Mouse (Mus musculus) cortical plate, adult 2 months (tissue): ENCODE data around the gene Sema5a. TPM values are rescaled to one million over a fixed set of nuclear protein-coding genes. Genes with fewer than 3 reads are reported as not detected.

Source experiments
- H3K27ac ChIP-seq: fragments of 200-500 bp; 2 replicates; pipeline ENCODE4 v1.5.1; 2012; ENCODE audit warnings: low read length, control low read depth, inconsistent platforms; ENCODE audit not compliant: insufficient read depth
- H3K4me1 ChIP-seq: fragments of 200-500 bp; 2 replicates; pipeline ENCODE4 v1.6.1; 2011; ENCODE audit warnings: low read length; ENCODE audit not compliant: control insufficient read depth, insufficient read depth
- H3K4me3 ChIP-seq: fragments of 200-500 bp; 2 replicates; pipeline ENCODE4 v1.5.1; 2011; ENCODE audit warnings: mild to moderate bottlenecking, low read length, control low read depth; ENCODE audit not compliant: insufficient read depth
- CTCF ChIP-seq: fragments of 200-500 bp; IDR thresholded peaks from 2 replicates; pipeline ENCODE4 v1.5.1; 2011; ENCODE audit warnings: mild to moderate bottlenecking, control low read depth, low read length; ENCODE audit not compliant: insufficient read depth; ENCODE audit errors: extremely low read depth
- POLR2A ChIP-seq: fragments of 200-500 bp; IDR thresholded peaks from 2 replicates; pipeline ENCODE4 v1.6.1; 2011; ENCODE audit warnings: mild to moderate bottlenecking, low read length, control low read depth; ENCODE audit not compliant: insufficient read depth; ENCODE audit errors: extremely low read depth
- polyA plus RNA-seq: library from polyadenylated mRNA; depleted of rRNA; stranded (reverse); fragments of >200 nt; gene quantifications from 2 replicates; pipeline ENCODE4 v1.2.3, GENCODE M21; 2012

Sema5a gene
- polyA plus RNA-seq, 1 experiment = 7.8 TPM

DNA sequence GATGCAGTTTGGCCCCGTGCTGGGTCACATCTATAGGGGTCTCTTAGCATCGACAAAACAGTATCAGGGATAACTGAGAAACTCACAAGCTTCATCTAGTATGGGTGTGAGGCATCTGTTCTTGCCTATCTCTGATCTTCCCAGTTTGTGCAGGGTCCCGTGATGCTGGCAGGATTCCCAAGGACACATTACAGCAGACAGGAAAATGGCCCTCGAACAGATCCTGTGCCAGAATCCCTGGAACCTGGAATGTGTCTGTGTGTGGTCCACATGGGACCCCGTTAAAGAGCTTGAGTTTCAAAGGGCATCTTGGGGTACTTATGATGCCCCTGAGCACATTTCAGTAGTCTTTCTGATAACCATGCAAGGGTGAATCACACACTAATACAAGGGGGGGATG lies 249.6 kb downstream of the Sema5a start:
- Histone ChIP-seq H3K27ac (no peak overlapping the region), H3K4me3 (no peak overlapping the region), H3K4me1 (no peaks in the 10 kb centered on the region)
- TF ChIP-seq CTCF (no peak), POLR2A (no peak)

DNA sequence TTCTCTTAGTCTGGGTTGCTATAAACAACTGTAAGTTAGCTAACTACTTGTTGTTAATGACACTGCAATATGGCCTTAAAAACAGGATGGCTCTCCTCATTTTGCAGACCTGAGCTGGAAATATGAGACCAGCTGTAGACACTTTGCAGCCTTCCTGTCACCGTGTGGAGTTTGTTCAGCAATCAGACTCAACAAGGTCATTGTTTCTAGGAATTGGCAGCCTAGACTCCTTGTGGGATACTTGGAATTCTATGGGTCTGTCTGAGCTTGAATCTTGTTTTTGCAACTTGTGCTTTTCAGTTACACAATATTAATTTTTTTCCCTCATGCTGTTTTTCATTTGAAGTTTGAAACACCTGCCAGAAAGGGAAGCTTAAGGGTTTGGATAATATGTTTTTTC lies 250.3 kb downstream of the Sema5a start:
- no peak for TF ChIP-seq CTCF
- no peak for TF ChIP-seq POLR2A
- Histone ChIP-seq H3K27ac (no peak overlapping the region), H3K4me1 (no peaks in the 10 kb centered on the region), H3K4me3 (no peak overlapping the region)

- TF ChIP-seq POLR2A = no peak
- TF ChIP-seq CTCF = no peak
These were observed 252.3 kb downstream of the Sema5a start for GRCm38 (mm10) chr15:32496880-32497279.

DNA sequence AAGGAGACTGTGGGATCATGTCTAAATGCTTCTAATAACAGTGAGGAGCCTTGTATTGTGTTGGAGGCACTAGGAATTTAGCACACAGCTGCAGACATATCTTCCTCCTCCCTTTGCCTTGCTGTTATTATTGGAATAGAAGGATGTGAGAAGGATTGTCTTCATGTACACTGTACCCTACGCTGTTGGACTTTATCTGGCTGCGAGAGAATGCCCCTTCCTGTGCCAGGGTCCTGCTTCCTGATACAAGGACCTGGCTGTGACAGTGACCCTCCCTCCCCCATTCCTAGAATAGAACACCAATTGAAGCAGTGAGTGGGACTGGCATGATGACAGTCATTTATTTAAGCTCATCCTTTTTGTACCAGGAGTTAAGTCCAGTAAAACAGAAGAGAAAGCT lies 261.3 kb downstream of the Sema5a start:
- peaks cover 2% of the 10 kb centered on the region for H3K4me1 ChIP-seq
- H3K4me3 ChIP-seq = no peak overlapping the region
- no peak overlapping the region for H3K27ac ChIP-seq
- TF ChIP-seq POLR2A = no peak
- no peak for TF ChIP-seq CTCF

More at GRCm38 (mm10) chr15:32496880-32497279, 252.3 kb downstream of the Sema5a start:
- Histone ChIP-seq H3K4me1 (no peaks in the 10 kb centered on the region), H3K4me3 (no peak overlapping the region), H3K27ac (no peak overlapping the region)

DNA sequence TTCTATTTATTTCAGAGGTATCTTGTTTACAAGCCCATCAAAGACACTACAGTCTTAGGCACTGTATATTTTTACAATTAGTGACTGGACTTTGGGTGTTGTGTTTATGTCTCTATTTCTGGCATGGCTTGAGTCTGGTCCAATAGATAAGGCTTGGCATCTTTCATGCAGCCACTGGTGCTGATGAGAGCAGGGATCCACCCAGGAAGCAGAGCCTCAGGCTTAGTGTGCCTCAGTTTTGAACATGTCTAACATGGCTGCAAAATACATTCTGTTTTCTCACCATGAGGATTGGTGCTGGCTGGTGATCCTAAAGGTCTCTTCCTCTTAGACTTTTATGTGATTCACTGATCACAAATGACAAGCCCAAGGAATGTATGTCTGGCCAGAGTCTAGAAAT lies 263.7 kb downstream of the Sema5a start:
- Histone ChIP-seq H3K4me3 (no peak overlapping the region), H3K4me1 (peaks cover 2% of the 10 kb centered on the region), H3K27ac (no peak overlapping the region)
- no peak for TF ChIP-seq CTCF
- TF ChIP-seq POLR2A = no peak

DNA sequence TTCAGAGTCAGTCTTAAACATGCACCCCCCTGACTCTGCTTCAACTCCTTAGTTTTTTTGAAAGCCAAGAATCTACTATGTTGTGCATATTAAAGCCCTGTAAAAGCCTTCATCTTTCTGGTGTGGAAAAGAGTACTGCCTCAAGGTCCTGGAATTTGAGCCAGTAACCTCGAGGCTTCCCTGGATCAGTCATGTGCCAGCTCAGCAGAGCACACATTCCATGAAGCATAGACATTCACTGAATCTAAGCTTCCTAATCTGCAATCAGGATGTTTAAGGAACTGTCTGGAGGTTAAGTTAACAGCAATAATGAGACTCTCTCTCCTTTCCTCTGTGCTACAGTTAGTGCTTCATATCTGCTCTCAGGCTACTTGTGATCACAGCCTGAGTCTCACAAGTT lies 270.3 kb downstream of the Sema5a start:
- TF ChIP-seq POLR2A (no peak), CTCF (no peak)
- Histone ChIP-seq H3K27ac (no peak overlapping the region), H3K4me1 (no peaks in the 10 kb centered on the region), H3K4me3 (no peak overlapping the region)

- no peak for TF ChIP-seq CTCF
- TF ChIP-seq POLR2A = no peak
These were observed 273.3 kb downstream of the Sema5a start for GRCm38 (mm10) chr15:32517954-32518353.

DNA sequence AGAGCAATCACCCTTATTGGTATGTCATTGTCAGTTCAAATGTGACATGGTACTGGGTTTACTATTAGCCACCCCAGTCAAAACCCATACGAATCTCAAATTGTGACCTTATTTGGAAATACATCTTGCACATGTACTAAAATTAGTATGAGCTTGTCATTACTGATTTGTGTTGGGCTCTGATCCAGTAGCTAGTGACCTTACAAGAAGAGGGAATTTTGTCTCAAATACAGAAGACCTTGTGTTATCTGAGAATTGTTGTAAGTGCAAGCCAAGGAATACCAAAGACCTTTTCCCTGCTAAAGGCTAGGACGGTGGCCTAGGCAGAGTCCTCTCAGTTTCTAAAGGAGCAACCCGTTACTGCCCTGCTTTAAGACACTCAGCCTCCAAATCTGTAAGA lies 287.9 kb downstream of the Sema5a start:
- H3K27ac ChIP-seq = no peak overlapping the region
- no peaks in the 10 kb centered on the region for H3K4me1 ChIP-seq
- no peak overlapping the region for H3K4me3 ChIP-seq
- no peak for TF ChIP-seq POLR2A
- TF ChIP-seq CTCF = no peak

More at GRCm38 (mm10) chr15:32517954-32518353, 273.3 kb downstream of the Sema5a start:
- Histone ChIP-seq H3K27ac (no peak overlapping the region), H3K4me1 (no peaks in the 10 kb centered on the region), H3K4me3 (no peak overlapping the region)

DNA sequence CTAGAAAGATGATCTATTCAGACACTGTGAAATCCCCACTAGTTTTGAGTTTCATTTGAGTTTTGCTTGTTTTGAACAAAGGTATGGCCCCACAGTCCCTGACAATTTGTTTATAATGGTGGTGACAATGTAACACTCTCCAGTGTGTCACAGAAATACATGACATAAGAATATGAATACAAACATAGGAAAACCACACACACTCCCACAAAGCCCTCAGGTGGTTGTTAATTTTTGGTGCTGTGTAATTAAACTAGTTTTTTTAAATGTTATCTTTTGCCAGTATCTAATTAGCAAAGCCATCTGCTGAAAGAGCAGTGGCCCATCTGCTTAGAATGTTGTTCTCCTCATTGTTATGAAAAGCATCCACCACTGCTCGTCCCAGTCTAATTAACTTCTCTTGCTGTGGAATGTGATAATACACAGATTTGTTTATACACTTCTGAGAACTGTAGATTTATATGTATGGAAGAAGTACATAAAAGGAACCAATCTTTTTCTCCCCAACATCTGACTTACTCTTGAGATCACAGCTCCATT lies 289.0 kb downstream of the Sema5a start:
- Histone ChIP-seq H3K4me3 (no peak overlapping the region), H3K27ac (no peak overlapping the region), H3K4me1 (no peaks in the 10 kb centered on the region)
- no peak for TF ChIP-seq POLR2A

- TF ChIP-seq POLR2A = no peak
- no peak for TF ChIP-seq CTCF
- no peaks in the 10 kb centered on the region for H3K4me1 ChIP-seq
- no peak overlapping the region for H3K27ac ChIP-seq
- no peak overlapping the region for H3K4me3 ChIP-seq
These were observed 292.3 kb downstream of the Sema5a start for GRCm38 (mm10) chr15:32536755-32537503.
